Mouse (Mus musculus): ENCODE measurements around the gene Atad5. TPM values are rescaled to one million over a fixed set of nuclear protein-coding genes. Genes with fewer than 3 reads are reported as not detected.

Gene Atad5
- polyA plus RNA-seq, 2 experiments, result 10.9 to 11.6 TPM

- no peaks in the 10 kb centered on the region for H3K36me3 ChIP-seq (replicated peaks; ENCODE audit: control insufficient read depth, insufficient read depth, low read depth)
- no peaks in the 10 kb centered on the region for H3K27me3 ChIP-seq (ENCODE audit: control insufficient read depth, insufficient read depth, low read length)
- DNase-seq (ENCODE audit: low read depth in 3 of 3, low spot score in 3 of 3), result no peak
- whole genome bisulfite sequencing (ENCODE audit: insufficient replicate concordance), result 66% methylated on average over 2 of the region's 2 CpGs
- H3K4me1 ChIP-seq (replicated peaks; ENCODE audit: control insufficient read depth in 2 of 2, insufficient read depth in 2 of 2, low read length in 1 of 2), result no peaks in the 10 kb centered on the region; a peak in 1 of 4 replicates
- H3K9me3 ChIP-seq (ENCODE audit: control insufficient read depth, low read length), result no peaks in the 10 kb centered on the region
- no peak overlapping the region for H3K4me3 ChIP-seq (ENCODE audit: insufficient read depth in 1 of 2, low read depth in 2 of 2, low read length in 2 of 2)
- TF ChIP-seq EP300 (IDR thresholded peaks at IDR 0.05; ENCODE audit: low read depth) (no peak), CTCF (IDR thresholded peaks at IDR 0.05; ENCODE audit: low read depth) (no peak)
- ATAC-seq (ENCODE audit: insufficient read depth), result no peak
- H3K9ac ChIP-seq (replicated peaks), result no peak overlapping the region
- H3K4me2 ChIP-seq (ENCODE audit: low read depth), result no peak overlapping the region
- H3K27ac ChIP-seq, result no peak overlapping the region
Observed at GRCm38 (mm10) chr11:80164224-80164623, 75.0 kb downstream of the Atad5 start.

- DNase-seq (ENCODE audit: low read depth in 3 of 3, low spot score in 3 of 3), result no peak
- H3K9me3 ChIP-seq (ENCODE audit: control insufficient read depth, low read length), result no peaks in the 10 kb centered on the region
- TF ChIP-seq EP300 (IDR thresholded peaks at IDR 0.05; ENCODE audit: low read depth), result no peak
- TF ChIP-seq CTCF (IDR thresholded peaks at IDR 0.05; ENCODE audit: low read depth), result no peak
- H3K27ac ChIP-seq, result no peak overlapping the region
- ATAC-seq (ENCODE audit: insufficient read depth), result no peak
- 66% methylated on average over 9 of the region's 9 CpGs for WGBS (ENCODE audit: insufficient replicate concordance)
- no peak overlapping the region for H3K4me3 ChIP-seq (ENCODE audit: insufficient read depth in 1 of 2, low read depth in 2 of 2, low read length in 2 of 2)
- H3K4me1 ChIP-seq (replicated peaks; ENCODE audit: control insufficient read depth in 2 of 2, insufficient read depth in 2 of 2, low read length in 1 of 2), result peaks cover 0 to 2% of the 10 kb centered on the region in 2 experiments; a peak in 1 of 4 replicates
- H3K27me3 ChIP-seq (ENCODE audit: control insufficient read depth, insufficient read depth, low read length), result no peaks in the 10 kb centered on the region
- H3K36me3 ChIP-seq (replicated peaks; ENCODE audit: control insufficient read depth, insufficient read depth, low read depth), result no peaks in the 10 kb centered on the region
- H3K4me2 ChIP-seq (ENCODE audit: low read depth), result no peak overlapping the region
- H3K9ac ChIP-seq (replicated peaks), result no peak overlapping the region
Observed at GRCm38 (mm10) chr11:80168121-80168520, 78.9 kb downstream of the Atad5 start.

DNA sequence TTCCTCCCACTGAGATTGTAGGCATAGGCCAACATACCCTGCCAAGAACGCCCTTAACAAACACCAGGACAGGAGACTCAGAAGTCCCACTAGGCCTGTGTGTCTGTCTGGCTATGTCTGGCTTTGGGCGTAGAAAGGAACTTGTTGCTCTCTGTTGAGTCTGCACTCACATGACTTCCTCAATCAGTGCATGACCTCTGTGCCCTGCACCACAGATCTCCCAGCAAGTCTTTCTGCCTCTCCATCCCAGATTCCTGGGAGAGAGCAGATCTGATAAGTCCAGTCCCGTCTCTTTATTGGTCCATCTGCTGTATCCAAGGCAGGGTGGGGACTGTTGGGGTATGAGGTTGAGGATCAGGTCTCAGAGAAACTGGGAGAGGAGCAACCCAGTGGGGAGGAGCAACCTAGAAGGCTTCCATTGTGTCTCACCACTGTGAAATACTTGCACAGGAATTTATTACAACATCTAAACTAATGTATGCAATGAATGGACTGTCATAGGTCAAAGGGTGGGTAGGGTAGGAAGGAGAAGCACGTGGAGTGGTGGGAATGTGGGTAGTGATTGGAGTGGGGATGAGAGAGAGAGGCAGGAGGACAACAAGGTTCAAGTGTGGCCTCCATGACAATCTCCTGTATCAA is 79.5 kb downstream of the Atad5 start:
- TF ChIP-seq EP300 (IDR thresholded peaks at IDR 0.05; ENCODE audit: low read depth) (no peak), CTCF (IDR thresholded peaks at IDR 0.05; ENCODE audit: low read depth) (no peak)
- Histone ChIP-seq H3K4me1 (replicated peaks; ENCODE audit: control insufficient read depth in 2 of 2, insufficient read depth in 2 of 2, low read length in 1 of 2) (peaks cover 0 to 2% of the 10 kb centered on the region in 2 experiments; a peak in 1 of 4 replicates), H3K9me3 (ENCODE audit: control insufficient read depth, low read length) (no peaks in the 10 kb centered on the region), H3K27ac (no peak overlapping the region), H3K4me3 (ENCODE audit: insufficient read depth in 1 of 2, low read depth in 2 of 2, low read length in 2 of 2) (no peak overlapping the region), H3K27me3 (ENCODE audit: control insufficient read depth, insufficient read depth, low read length) (no peaks in the 10 kb centered on the region), H3K4me2 (ENCODE audit: low read depth) (no peak overlapping the region), H3K36me3 (replicated peaks; ENCODE audit: control insufficient read depth, insufficient read depth, low read depth) (no peaks in the 10 kb centered on the region), H3K9ac (replicated peaks) (no peak overlapping the region)
- 43% methylated on average over 4 of the region's 4 CpGs for WGBS (ENCODE audit: insufficient replicate concordance)
- ATAC-seq (ENCODE audit: insufficient read depth) (no peak), DNase-seq (ENCODE audit: low read depth in 3 of 3, low spot score in 3 of 3) (no peak)

DNA sequence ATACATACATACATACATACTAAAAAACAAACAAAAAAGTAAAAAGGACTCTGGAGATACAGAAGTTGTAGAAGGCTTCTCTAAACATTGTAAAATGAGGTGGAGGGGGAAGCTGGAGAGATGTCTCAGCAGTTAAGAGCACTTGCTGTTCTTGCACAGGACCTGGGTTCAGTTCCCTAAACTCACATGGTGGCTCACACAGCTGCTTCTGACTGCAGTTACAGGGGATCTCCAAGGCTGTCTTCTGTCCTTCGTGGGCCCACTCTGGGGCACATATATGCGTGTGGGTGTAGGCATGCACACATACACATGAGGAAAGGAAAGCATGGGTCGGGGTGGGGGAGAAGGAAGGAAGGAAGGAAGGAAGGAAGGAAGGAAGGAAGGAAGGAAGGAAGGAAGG is 80.4 kb downstream of the Atad5 start:
- Histone ChIP-seq H3K9ac (replicated peaks) (no peak overlapping the region), H3K36me3 (replicated peaks; ENCODE audit: control insufficient read depth, insufficient read depth, low read depth) (no peaks in the 10 kb centered on the region), H3K4me1 (replicated peaks; ENCODE audit: control insufficient read depth in 2 of 2, insufficient read depth in 2 of 2, low read length in 1 of 2) (peaks cover 0 to 6% of the 10 kb centered on the region in 2 experiments; a peak in 1 of 4 replicates), H3K4me2 (ENCODE audit: low read depth) (no peak overlapping the region), H3K27me3 (ENCODE audit: control insufficient read depth, insufficient read depth, low read length) (no peaks in the 10 kb centered on the region), H3K9me3 (ENCODE audit: control insufficient read depth, low read length) (no peaks in the 10 kb centered on the region), H3K4me3 (ENCODE audit: insufficient read depth in 1 of 2, low read depth in 2 of 2, low read length in 2 of 2) (no peak overlapping the region), H3K27ac (no peak overlapping the region)
- 52% methylated on average over 3 of the region's 3 CpGs for WGBS (ENCODE audit: insufficient replicate concordance)
- ATAC-seq (ENCODE audit: insufficient read depth) (no peak), DNase-seq (ENCODE audit: low read depth in 3 of 3, low spot score in 3 of 3) (no peak)
- TF ChIP-seq EP300 (IDR thresholded peaks at IDR 0.05; ENCODE audit: low read depth) (no peak), CTCF (IDR thresholded peaks at IDR 0.05; ENCODE audit: low read depth) (no peak)

DNA sequence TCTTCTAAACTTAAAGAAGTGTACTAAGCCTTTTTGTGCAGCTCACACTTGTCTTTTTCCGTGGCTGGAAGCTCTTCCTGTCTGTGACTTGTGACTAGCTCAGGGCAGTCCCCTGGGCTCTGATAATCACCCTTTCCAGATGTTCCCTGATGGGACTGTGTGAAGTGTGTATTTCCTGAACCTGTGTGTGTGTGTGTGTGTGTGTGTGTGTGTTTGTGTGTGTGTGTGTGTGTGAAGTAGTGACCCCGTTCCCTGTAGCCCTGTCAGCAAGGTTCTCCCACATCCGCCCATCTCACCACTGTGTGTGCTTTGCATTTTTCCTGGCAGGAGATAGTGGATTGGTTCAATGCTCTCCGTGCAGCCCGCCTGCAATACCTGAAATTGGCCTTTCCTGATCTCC is 81.2 kb downstream of the Atad5 start:
- H3K27me3 ChIP-seq (ENCODE audit: control insufficient read depth, insufficient read depth, low read length), result no peaks in the 10 kb centered on the region
- TF ChIP-seq EP300 (IDR thresholded peaks at IDR 0.05; ENCODE audit: low read depth), result no peak
- TF ChIP-seq CTCF (IDR thresholded peaks at IDR 0.05; ENCODE audit: low read depth), result no peak
- no peak overlapping the region for H3K9ac ChIP-seq (replicated peaks)
- no peaks in the 10 kb centered on the region for H3K36me3 ChIP-seq (replicated peaks; ENCODE audit: control insufficient read depth, insufficient read depth, low read depth)
- DNase-seq (ENCODE audit: low read depth in 3 of 3, low spot score in 3 of 3) (no peak), ATAC-seq (ENCODE audit: insufficient read depth) (no peak)
- no peak overlapping the region for H3K4me3 ChIP-seq (ENCODE audit: insufficient read depth in 1 of 2, low read depth in 2 of 2, low read length in 2 of 2)
- WGBS (ENCODE audit: insufficient replicate concordance), result 36% methylated on average over 5 of the region's 5 CpGs
- no peak overlapping the region for H3K27ac ChIP-seq
- no peak overlapping the region for H3K4me2 ChIP-seq (ENCODE audit: low read depth)
- H3K9me3 ChIP-seq (ENCODE audit: control insufficient read depth, low read length), result no peaks in the 10 kb centered on the region
- peaks cover 0 to 6% of the 10 kb centered on the region in 2 experiments; a peak in 1 of 4 replicates for H3K4me1 ChIP-seq (replicated peaks; ENCODE audit: control insufficient read depth in 2 of 2, insufficient read depth in 2 of 2, low read length in 1 of 2)

Measured in liver, embryonic 14.5 days (tissue).